ENCODE assay signal across 8 mouse cellular contexts in the genomic region with DNA sequence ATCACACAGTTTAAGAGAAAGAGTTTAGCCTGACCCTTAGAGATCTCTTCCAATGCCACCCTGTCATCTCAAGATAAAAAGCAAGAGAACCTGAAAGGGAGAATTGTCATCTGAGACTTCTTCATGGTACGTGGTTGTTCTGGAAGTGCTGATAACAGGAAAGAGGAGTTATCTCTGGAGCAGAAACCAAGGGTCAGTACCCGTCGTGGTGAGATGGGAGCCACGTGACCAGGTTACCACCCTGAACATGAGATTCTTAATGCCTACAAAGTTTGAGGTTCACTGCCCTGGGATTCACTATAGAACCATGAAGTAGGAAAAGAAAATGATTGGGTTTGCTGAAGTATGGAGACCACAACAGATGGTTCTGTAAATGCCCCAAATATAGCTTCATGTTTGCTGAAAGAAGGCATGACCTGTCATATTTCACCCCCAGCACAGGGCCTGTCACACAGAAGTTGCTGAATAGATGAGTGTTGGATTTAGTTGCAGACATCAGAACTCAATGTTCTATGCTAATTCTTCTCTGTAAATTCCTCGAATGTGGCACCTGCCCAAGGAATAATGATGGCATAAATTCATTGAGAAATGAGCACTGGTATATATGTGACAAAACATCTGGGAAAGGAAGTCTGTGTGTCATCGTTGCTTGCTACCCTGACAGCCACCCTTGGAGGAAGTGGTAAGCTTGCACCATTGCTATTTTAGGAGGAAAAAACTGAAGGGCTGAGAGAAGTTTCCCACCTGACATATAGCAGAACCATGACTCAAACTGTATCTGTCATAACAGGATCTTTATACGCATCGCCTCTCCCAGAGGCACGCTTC. TPM values are rescaled to one million over a fixed set of nuclear protein-coding genes. Genes with fewer than 3 reads are reported as not detected.
DNase-seq lines count a peak whose midpoint lies in the region; ATAC-seq lines count a peak whose summit lies in the region.

No protein-coding gene starts in this region.

- H3K9me3 ChIP-seq in forebrain, embryonic 10.5 days: no peaks in the 10 kb centered on the region
- no peaks in the 10 kb centered on the region for H3K9me3 ChIP-seq in forebrain, embryonic 12.5 days
- H3K9me3 ChIP-seq in midbrain, embryonic 12.5 days: no peaks in the 10 kb centered on the region
- H3K9me3 ChIP-seq in midbrain, embryonic 15.5 days: no peaks in the 10 kb centered on the region

- H3K27ac ChIP-seq in forebrain, embryonic 10.5 days: peak overlapping the region; percentile 53; the same call in 1 of the 2 replicates
- no peak overlapping the region; the same call in 1 of the 2 replicates for H3K27ac ChIP-seq in forebrain, embryonic 12.5 days
- peak overlapping the region; percentile 66 for H3K27ac ChIP-seq in midbrain, embryonic 12.5 days (replicated peaks)
- no peak overlapping the region for H3K27ac ChIP-seq in midbrain, embryonic 15.5 days

- WGBS in forebrain, embryonic 10.5 days: 87% methylated on average over 9 of the region's 9 CpGs
- 81% methylated on average over 9 of the region's 9 CpGs for WGBS in forebrain, embryonic 12.5 days
- 80% methylated on average over 9 of the region's 9 CpGs for WGBS in midbrain, embryonic 12.5 days
- 72% methylated on average over 9 of the region's 9 CpGs for WGBS in midbrain, embryonic 15.5 days

- H3K4me2 ChIP-seq in forebrain, embryonic 12.5 days: no peak overlapping the region
- no peak overlapping the region for H3K4me2 ChIP-seq in midbrain, embryonic 12.5 days (replicated peaks)
- H3K4me2 ChIP-seq in midbrain, embryonic 15.5 days: no peak overlapping the region

- no peaks in the 10 kb centered on the region for H3K36me3 ChIP-seq in forebrain, embryonic 10.5 days (replicated peaks)
- no peaks in the 10 kb centered on the region for H3K36me3 ChIP-seq in forebrain, embryonic 12.5 days (replicated peaks)
- no peaks in the 10 kb centered on the region for H3K36me3 ChIP-seq in midbrain, embryonic 12.5 days
- no peaks in the 10 kb centered on the region for H3K36me3 ChIP-seq in midbrain, embryonic 15.5 days (replicated peaks)

- DNase-seq in forebrain, embryonic 10.5 days (ENCODE audit: extremely low spot score, low spot score): no peak
- DNase-seq in lung, postnatal 36 days: peak; percentile 68
- peak; percentile 45 for DNase-seq in thymus, postnatal 25 days
- DNase-seq in left cerebral cortex, adult 18-20 months (ENCODE audit: low spot score in 2 of 2): no peak
- no peak for DNase-seq in adrenal gland, postnatal 25 days

- no peak overlapping the region for H3K4me3 ChIP-seq in forebrain, embryonic 10.5 days
- H3K4me3 ChIP-seq in forebrain, embryonic 12.5 days (replicated peaks): no peak overlapping the region
- H3K4me3 ChIP-seq in midbrain, embryonic 12.5 days: no peak overlapping the region
- H3K4me3 ChIP-seq in midbrain, embryonic 15.5 days: no peak overlapping the region

- ATAC-seq in forebrain, embryonic 12.5 days (ENCODE audit: low FRiP score): no peak
- no peak for ATAC-seq in midbrain, embryonic 12.5 days (ENCODE audit: low FRiP score, low read depth)
- ATAC-seq in midbrain, embryonic 15.5 days (replicated peaks): no peak

- peaks cover 34% of the 10 kb centered on the region for H3K27me3 ChIP-seq in forebrain, embryonic 10.5 days (ENCODE audit: poor library complexity, severe bottlenecking)
- H3K27me3 ChIP-seq in forebrain, embryonic 12.5 days: peaks cover 4% of the 10 kb centered on the region; the same call in 1 of the 2 replicates
- H3K27me3 ChIP-seq in midbrain, embryonic 12.5 days: no peaks in the 10 kb centered on the region
- H3K27me3 ChIP-seq in midbrain, embryonic 15.5 days (replicated peaks): no peaks in the 10 kb centered on the region

- peaks cover 47% of the 10 kb centered on the region for H3K4me1 ChIP-seq in forebrain, embryonic 10.5 days
- H3K4me1 ChIP-seq in forebrain, embryonic 12.5 days: peaks cover 23% of the 10 kb centered on the region
- H3K4me1 ChIP-seq in midbrain, embryonic 12.5 days: peaks cover 26% of the 10 kb centered on the region
- H3K4me1 ChIP-seq in midbrain, embryonic 15.5 days: peaks cover 10% of the 10 kb centered on the region; the same call in 1 of the 2 replicates

- no peak overlapping the region for H3K9ac ChIP-seq in forebrain, embryonic 12.5 days
- no peak overlapping the region for H3K9ac ChIP-seq in midbrain, embryonic 12.5 days (replicated peaks)
- no peak overlapping the region for H3K9ac ChIP-seq in midbrain, embryonic 15.5 days

RNA-seq across cellular contexts. Expression of a gene that starts 25.9 kb away (rescaled TPM):
- polyA plus RNA-seq in forebrain, embryonic 10.5 days (2016; fragmentation: Nextera tagmentation; extraction: Ambion mirVana): 9.3 and 10.6 TPM in 2 replicates
- 4.9 and 9.0 TPM in 2 replicates for polyA plus RNA-seq in forebrain, embryonic 12.5 days (2016; fragmentation: Nextera tagmentation; extraction: Ambion mirVana)
- 11.4 and 12.5 TPM in 2 replicates for polyA plus RNA-seq in midbrain, embryonic 12.5 days (2016; fragmentation: Nextera tagmentation; extraction: Ambion mirVana)
- 12.1 and 13.6 TPM in 2 replicates for polyA plus RNA-seq in midbrain, embryonic 15.5 days (2015; fragmentation: Nextera tagmentation; extraction: Ambion mirVana)
- 10 to 100 TPM; 22.4 to 25.8 TPM for total RNA-seq in left cerebral cortex, adult 18-20 months (2021)
- 22.6 and 24.6 TPM in 2 replicates for total RNA-seq in adrenal gland, postnatal 25 days (2021)

Comparison
In these comparisons a context has a peak if more than half of its experiments do, and no peak if none do; other contexts are left out.
1. H3K27ac ChIP-seq: peak in forebrain, embryonic 10.5 days (single experiment) and midbrain, embryonic 12.5 days (single experiment); none in forebrain, embryonic 12.5 days (single experiment) and midbrain, embryonic 15.5 days (single experiment).
2. DNase-seq: peak in lung, postnatal 36 days (single experiment) and thymus, postnatal 25 days (single experiment); none in forebrain, embryonic 10.5 days (single experiment), left cerebral cortex, adult 18-20 months (0 of 2) and adrenal gland, postnatal 25 days (single experiment).